Mouse (Mus musculus) megakaryocyte-erythroid progenitor cell, adult 5 weeks (primary cell): ENCODE measurements around the gene Tradd. TPM values are rescaled to one million over a fixed set of nuclear protein-coding genes. Genes with fewer than 3 reads are reported as not detected.

Source experiments
- polyA plus RNA-seq: library from polyadenylated mRNA; stranded (reverse); fragments of >175 nt; gene quantifications from 2 replicates; pipeline ENCODE4 v1.2.3, GENCODE M21; 2012

Tradd gene
- polyA plus RNA-seq = 29.0 and 32.2 TPM in 2 replicates

GRCm38 (mm10) chr8:105264024-105264982 is at the start of gene Tradd, which contains the start of gene Fbxl8:
Gene Tradd, minus strand, starts transcription at chr8:105264609.
Gene Fbxl8, plus strand, starts transcription at chr8:105264648.

GRCm38 (mm10) chr8:105305211-105306145 is 41.1 kb upstream of the Tradd start, which contains the start of gene Elmo3:
Gene Elmo3, plus strand, starts transcription at chr8:105305601.

GRCm38 (mm10) chr8:105297511-105298192 is 33.2 kb upstream of the Tradd start, which contains the start of gene E2f4:
Gene E2f4, plus strand, starts transcription at chr8:105297663.

GRCm38 (mm10) chr8:105295895-105296573 is 31.6 kb upstream of the Tradd start, which contains the start of gene Exoc3l:
Gene Exoc3l, minus strand, starts transcription at chr8:105296101.

GRCm38 (mm10) chr8:105289805-105290460 is 25.5 kb upstream of the Tradd start, which contains the start of gene 4931428F04Rik:
Gene 4931428F04Rik, minus strand, starts transcription at chr8:105289864.

GRCm38 (mm10) chr8:105275840-105276239 is 11.4 kb upstream of the Tradd start, which contains the start of gene Nol3:
Gene Nol3, plus strand, starts transcription at chr8:105276140.

GRCm38 (mm10) chr8:105269461-105269947 is 5.1 kb upstream of the Tradd start, which contains the start of gene Hsf4:
Gene Hsf4, plus strand, starts transcription at chr8:105269801.

GRCm38 (mm10) chr8:105254966-105255350 is 9.5 kb downstream of the Tradd start, which contains the start of gene B3gnt9:
Gene B3gnt9, minus strand, starts transcription at chr8:105255153.

GRCm38 (mm10) chr8:105224413-105225271 is 39.8 kb downstream of the Tradd start, which contains the start of gene D230025D16Rik:
Gene D230025D16Rik, plus strand, starts transcription at chr8:105225145.

Other genes with a start within 250 kb of the Tradd start
- gene Ces3a, start 216.0 kb downstream of the Tradd start, polyA plus RNA-seq = not detected in 2 replicates
- not detected in 2 replicates for gene Ces3b, start 180.9 kb downstream of the Tradd start, polyA plus RNA-seq
- gene Ces4a, start 132.8 kb downstream of the Tradd start, polyA plus RNA-seq = not detected in 2 replicates
- gene Cbfb, start 93.9 kb downstream of the Tradd start, polyA plus RNA-seq = 37.9 and 39.6 TPM in 2 replicates
- gene D230025D16Rik, start 39.5 kb downstream of the Tradd start, polyA plus RNA-seq = 5.9 and 6.6 TPM in 2 replicates
- 2.3 and 3.5 TPM in 2 replicates for gene B3gnt9, start 9.5 kb downstream of the Tradd start, polyA plus RNA-seq
- 6.1 and 10.2 TPM in 2 replicates for gene Fbxl8, start within 50 bp of the Tradd start, polyA plus RNA-seq
- gene Hsf4, start 5.2 kb upstream of the Tradd start, polyA plus RNA-seq = 0.05 and 0.12 TPM in 2 replicates
- gene Nol3, start 11.5 kb upstream of the Tradd start, polyA plus RNA-seq = 0.22 TPM in 1 of 2 replicates, not detected in the other
- gene 4931428F04Rik, start 25.3 kb upstream of the Tradd start, polyA plus RNA-seq = 3.8 and 4.6 TPM in 2 replicates
- gene Exoc3l, start 31.5 kb upstream of the Tradd start, polyA plus RNA-seq = 5.4 and 6.5 TPM in 2 replicates
- gene E2f4, start 33.1 kb upstream of the Tradd start, polyA plus RNA-seq = 60.7 and 71.9 TPM in 2 replicates
- gene Elmo3, start 41.0 kb upstream of the Tradd start, polyA plus RNA-seq = 1.5 and 2.0 TPM in 2 replicates
- 1.2 and 1.3 TPM in 2 replicates for gene Lrrc29, start 61.7 kb upstream of the Tradd start, polyA plus RNA-seq
- 23.7 and 24.6 TPM in 2 replicates for gene Tmem208, start 61.7 kb upstream of the Tradd start, polyA plus RNA-seq
- 23.7 and 27.7 TPM in 2 replicates for gene Fhod1, start 83.3 kb upstream of the Tradd start, polyA plus RNA-seq
- gene Slc9a5, start 84.2 kb upstream of the Tradd start, polyA plus RNA-seq = 2.1 and 2.9 TPM in 2 replicates
- gene Plekhg4, start 108.7 kb upstream of the Tradd start, polyA plus RNA-seq = 0.06 and 0.10 TPM in 2 replicates
- not detected in 2 replicates for gene Kctd19, start 148.9 kb upstream of the Tradd start, polyA plus RNA-seq
- 0.42 and 0.69 TPM in 2 replicates for gene Lrrc36, start 149.0 kb upstream of the Tradd start, polyA plus RNA-seq
- gene Tppp3, start 206.9 kb upstream of the Tradd start, polyA plus RNA-seq = 1.6 and 2.3 TPM in 2 replicates
- gene Zdhhc1, start 232.3 kb upstream of the Tradd start, polyA plus RNA-seq = 15.9 and 23.7 TPM in 2 replicates